ENCODE assay signal across 14 mouse cellular contexts in the genomic region with DNA sequence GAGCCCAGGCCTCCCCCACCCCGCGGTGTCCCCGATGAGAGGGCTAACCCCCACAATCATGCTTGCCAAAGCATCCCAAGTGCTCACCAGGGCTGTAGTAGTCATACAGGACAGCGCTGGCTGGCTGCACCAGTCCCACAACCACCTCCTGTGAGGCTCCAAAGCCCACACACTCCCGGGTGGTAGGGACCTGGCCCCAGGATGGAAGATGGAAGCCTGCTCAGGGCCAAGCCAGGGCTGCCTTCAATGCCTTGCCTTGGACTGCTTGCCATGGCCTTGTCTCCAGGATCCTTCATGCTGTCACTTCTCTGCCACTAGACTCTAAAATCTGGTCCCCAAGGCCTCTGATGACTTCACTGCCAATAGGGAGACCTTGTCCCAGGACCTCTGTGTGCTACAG. TPM values are rescaled to one million over a fixed set of nuclear protein-coding genes. Genes with fewer than 3 reads are reported as not detected.
"Had no signal": no experiment of that assay in that cellular context is flagged by ENCODE, and none has a peak within 500 bp of the region (broad histone marks: within the 10 kb centered on the region; RNA-seq: fewer than 3 reads in every experiment).

No protein-coding gene starts in this region.

RNA-seq across cellular contexts. Expression of a gene that starts 6.0 kb away (rescaled TPM):
- total RNA-seq: megakaryocyte progenitor cell, adult 5-6 weeks; midbrain, postnatal 0 days; monocyte, adult 5-6 weeks; neutrophil, adult 5-6 weeks had no signal
- polyA plus RNA-seq: lung, embryonic 15.5 days; lung, postnatal 0 days; macrophage; midbrain, embryonic 11.5 days; midbrain, embryonic 13.5 days; midbrain, embryonic 15.5 days; midbrain, postnatal 0 days; neural tube, embryonic 12.5 days; neural tube, embryonic 14.5 days; stomach, postnatal 0 days; thymus, postnatal 0 days had no signal
